ENCODE assay signal across 21 mouse cellular contexts in genomic region chr13:41479737-41480435, GRCm38 (mm10). TPM values are rescaled to one million over a fixed set of nuclear protein-coding genes. Genes with fewer than 3 reads are reported as not detected.
A peak's percentile ranks its signal among the peaks of the same experiment; 100 is the strongest.
DNase-seq lines count a peak whose midpoint lies in the region; ATAC-seq and TF ChIP-seq lines count a peak whose summit lies in the region.
"Had no signal": no experiment of that assay in that cellular context is flagged by ENCODE, and none has a peak within 500 bp of the region (broad histone marks: within the 10 kb centered on the region; RNA-seq: fewer than 3 reads in every experiment).

No protein-coding gene starts in this region.

- TF ChIP-seq EP300 in heart, adult 2 months (IDR thresholded peaks at IDR 0.05; ENCODE audit: insufficient read depth, low read depth, low read length), result no peak
- no peak for TF ChIP-seq EP300 in liver, postnatal 0 days (IDR thresholded peaks at IDR 0.05; ENCODE audit: low read depth)

- TF ChIP-seq CTCF in heart, adult 2 months (IDR thresholded peaks at IDR 0.05), result peak; percentile 12; the same call in 1 of the 2 replicates
- TF ChIP-seq CTCF in liver, postnatal 0 days (IDR thresholded peaks at IDR 0.05; ENCODE audit: low read depth), result 0 out of 2 replicates have a peak, but pooled peaks have one; percentile 8

- intact Hi-C loops in heart, adult 2 months (cut with DNase I), result loop anchor here (5.0 kb wide), 1 partner anchor 143 kb away; no protein-coding TSS in a partner anchor

- H3K9ac ChIP-seq in heart, adult 2 months (ENCODE audit: low read depth, low read length), result no peak overlapping the region
- H3K9ac ChIP-seq in liver, postnatal 0 days (replicated peaks), result no peak overlapping the region
- no peak overlapping the region for H3K9ac ChIP-seq in liver, embryonic 12.5 days
- H3K9ac ChIP-seq: embryonic facial prominence, embryonic 13.5 days; hindbrain, embryonic 12.5 days had no signal

- H3K36me3 ChIP-seq in heart, adult 2 months (ENCODE audit: control insufficient read depth, insufficient read depth, low read length), result peaks cover 5% of the 10 kb centered on the region
- no peaks in the 10 kb centered on the region; the same call in 1 of the 2 replicates for H3K36me3 ChIP-seq in liver, postnatal 0 days (replicated peaks; ENCODE audit: insufficient read depth, low read length)
- H3K36me3 ChIP-seq in liver, embryonic 12.5 days, result no peaks in the 10 kb centered on the region
- H3K36me3 ChIP-seq: embryonic facial prominence, embryonic 13.5 days; hindbrain, embryonic 12.5 days had no signal

- peaks cover 12% of the 10 kb centered on the region for H3K4me1 ChIP-seq in heart, adult 2 months (ENCODE audit: control insufficient read depth, insufficient read depth, low read length)
- no peaks in the 10 kb centered on the region for H3K4me1 ChIP-seq in liver, postnatal 0 days (ENCODE audit: insufficient read depth)
- no peaks in the 10 kb centered on the region for H3K4me1 ChIP-seq in liver, embryonic 12.5 days
- H3K4me1 ChIP-seq: embryonic facial prominence, embryonic 13.5 days had no signal

- no peaks in the 10 kb centered on the region for H3K79me2 ChIP-seq in heart, adult 2 months (replicated peaks; ENCODE audit: control insufficient read depth, insufficient read depth, low read length)

- H3K27ac ChIP-seq in heart, adult 2 months, result no peak overlapping the region
- H3K27ac ChIP-seq in liver, postnatal 0 days (ENCODE audit: low read depth), result no peak overlapping the region
- H3K27ac ChIP-seq in liver, embryonic 12.5 days, result no peak overlapping the region
- H3K27ac ChIP-seq: embryonic facial prominence, embryonic 13.5 days; hindbrain, embryonic 12.5 days; hindbrain, postnatal 0 days had no signal

- ATAC-seq in CD4-positive, CD25-positive, alpha-beta regulatory T cell, adult 4 months, result no peak
- no peak for ATAC-seq in liver, postnatal 0 days
- no peak for ATAC-seq in liver, embryonic 12.5 days
- ATAC-seq: forebrain, embryonic 14.5 days; hindbrain, postnatal 0 days had no signal

- H3K4me2 ChIP-seq in liver, postnatal 0 days (ENCODE audit: low read depth, low read length), result no peak overlapping the region
- H3K4me2 ChIP-seq in liver, embryonic 12.5 days, result no peak overlapping the region
- H3K4me2 ChIP-seq: embryonic facial prominence, embryonic 13.5 days; hindbrain, embryonic 12.5 days had no signal

- H3K4me3 ChIP-seq in heart, adult 2 months, result no peak overlapping the region
- H3K4me3 ChIP-seq in liver, postnatal 0 days (ENCODE audit: low read depth, low read length), result no peak overlapping the region
- no peak overlapping the region for H3K4me3 ChIP-seq in liver, embryonic 12.5 days
- H3K4me3 ChIP-seq: embryonic facial prominence, embryonic 13.5 days; hindbrain, embryonic 12.5 days had no signal

- no peak for TF ChIP-seq POLR2A in heart, adult 2 months (IDR thresholded peaks at IDR 0.05; ENCODE audit: insufficient read depth, low read depth, low read length)

- H3K9me3 ChIP-seq in liver, postnatal 0 days (ENCODE audit: low read length), result no peaks in the 10 kb centered on the region
- H3K9me3 ChIP-seq in liver, embryonic 12.5 days (replicated peaks), result no peaks in the 10 kb centered on the region
- H3K9me3 ChIP-seq: embryonic facial prominence, embryonic 13.5 days; hindbrain, embryonic 12.5 days had no signal

- WGBS in heart, adult 2 months, result 69% methylated on average over 15 of the region's 15 CpGs
- 72% methylated on average over 11 of the region's 15 CpGs for WGBS in liver, postnatal 0 days (ENCODE audit: insufficient replicate concordance)
- 66% methylated on average over 12 of the region's 15 CpGs for WGBS in liver, embryonic 12.5 days (ENCODE audit: insufficient replicate concordance)

- DNase-seq in CD4-positive, CD25-positive, alpha-beta regulatory T cell, adult 2 months (ENCODE audit: low read depth, low spot score), result peak; percentile 32
- DNase-seq in heart, adult 2 months, result no peak
- DNase-seq in heart, adult 8-10 months (ENCODE audit: low spot score), result no peak
- DNase-seq in liver, postnatal 0 days, result no peak
- peak; percentile 54 for DNase-seq in thymus, postnatal 4 days
- no peak for DNase-seq in thymus, adult 18-20 months
- DNase-seq: adrenal gland, adult 2 months; adrenal gland, postnatal 25 days; B cell, adult 2 months; cerebellum, adult 18-20 months; cerebellum, adult 9-11 months; cerebellum, postnatal 36 days; heart, postnatal 10 days; heart, postnatal 4 days had no signal

- H3K27me3 ChIP-seq in heart, adult 2 months (ENCODE audit: control insufficient read depth, insufficient read depth, low read length), result no peaks in the 10 kb centered on the region
- H3K27me3 ChIP-seq in liver, postnatal 0 days (ENCODE audit: insufficient read depth, low read length), result no peaks in the 10 kb centered on the region
- H3K27me3 ChIP-seq in liver, embryonic 12.5 days (replicated peaks), result no peaks in the 10 kb centered on the region
- H3K27me3 ChIP-seq: CH12.LX; embryonic facial prominence, embryonic 13.5 days had no signal

RNA-seq across cellular contexts. Expression of gene Nedd9, which starts 7.3 kb away (rescaled TPM):
- polyA plus RNA-seq in CD4-positive, CD25-positive, alpha-beta regulatory T cell, adult 4 months (2017; shearing (Covaris generic)), result 100 to 1,000 TPM; 122 to 144 TPM
- total RNA-seq in heart, adult 2 months (2021), result 10 to 100 TPM; 26.7 to 28.9 TPM
- 15.2 and 24.7 TPM in 2 replicates for polyA plus RNA-seq in heart, adult 2 months (2012; rRNA removed)
- total RNA-seq in heart, adult 8-10 months (2022), result 10 to 100 TPM; 12.4 to 24.6 (median 17.0) TPM
- polyA plus RNA-seq in liver, postnatal 0 days (2015; fragmentation: Nextera tagmentation; extraction: Ambion mirVana), result 6.8 and 6.9 TPM in 2 replicates
- polyA plus RNA-seq in liver, embryonic 12.5 days (2016; fragmentation: Nextera tagmentation; extraction: Ambion mirVana), result 2.5 and 2.8 TPM in 2 replicates

Comparison
In these comparisons a context has a peak if more than half of its experiments do, and no peak if none do; other contexts are left out.
1. DNase-seq: peak in CD4-positive, CD25-positive, alpha-beta regulatory T cell, adult 2 months (single experiment) and thymus, postnatal 4 days (single experiment); none in heart, adult 2 months (0 of 2), heart, adult 8-10 months (single experiment), liver, postnatal 0 days (single experiment) and thymus, adult 18-20 months (0 of 2).